Mouse (Mus musculus) macrophage (primary cell): ENCODE data around the gene Fam20b. TPM values are rescaled to one million over a fixed set of nuclear protein-coding genes. Genes with fewer than 3 reads are reported as not detected.

ENCODE experiments used
- H3K27ac ChIP-seq: fragments of 350-480 bp; formaldehyde crosslinking; 2 replicates; pipeline ENCODE4 v1.9.0; 2021
- H3K36me3 ChIP-seq: fragments of 350-480 bp; formaldehyde crosslinking; 2 replicates; pipeline ENCODE4 v1.9.0; 2021; ENCODE audit errors: inconsistent target
- H3K4me3 ChIP-seq: fragments of 350-480 bp; formaldehyde crosslinking; 2 replicates; pipeline ENCODE4 v1.9.0; 2021; ENCODE audit errors: inconsistent target
- H3K79me2 ChIP-seq: fragments of 350-480 bp; formaldehyde crosslinking; 2 replicates; pipeline ENCODE4 v1.9.0; 2021; ENCODE audit errors: inconsistent target
- WGBS: methylation state at CpG from one replicate; pipeline ENCODE4 v1.1.7; 2026; ENCODE audit warnings: inconsistent platforms; ENCODE audit not compliant: missing documents; 5-methylcytosine and 5-hydroxymethylcytosine counted together
- polyA plus RNA-seq: library from polyadenylated mRNA; stranded (reverse); fragments of 250-400 nt; gene quantifications from 3 replicates; pipeline ENCODE4 v1.2.4, GENCODE M21; 2018; ENCODE audit warnings: inconsistent platforms
- total RNA-seq, 78 experiments: library from RNA; depleted of rRNA; stranded (reverse); fragments of 250-400 nt; gene quantifications; 1 replicate in 9 of 78; 2 replicates in 24 of 78; 3 replicates in 43 of 78; 4 replicates in 2 of 78; pipeline ENCODE4 v1.2.4; 2018; ENCODE audit warnings: inconsistent platforms in 56 of 78

The Fam20b gene
- 10 to 100 TPM; 11.8 to 52.5 (median 28.0) TPM for total RNA-seq (2018; cell fraction: chromatin; rRNA removed)
- 10 to 100 TPM; 27.9 to 57.5 (median 39.4) TPM for total RNA-seq (2018; cell fraction: cytosol; rRNA removed)
- 10 to 100 TPM; 23.0 to 75.3 (median 46.4) TPM for total RNA-seq (2018; cell fraction: nucleus; rRNA removed)
- 27.5 to 34.6 TPM (median 32.7 TPM) in 3 replicates for polyA plus RNA-seq

DNA sequence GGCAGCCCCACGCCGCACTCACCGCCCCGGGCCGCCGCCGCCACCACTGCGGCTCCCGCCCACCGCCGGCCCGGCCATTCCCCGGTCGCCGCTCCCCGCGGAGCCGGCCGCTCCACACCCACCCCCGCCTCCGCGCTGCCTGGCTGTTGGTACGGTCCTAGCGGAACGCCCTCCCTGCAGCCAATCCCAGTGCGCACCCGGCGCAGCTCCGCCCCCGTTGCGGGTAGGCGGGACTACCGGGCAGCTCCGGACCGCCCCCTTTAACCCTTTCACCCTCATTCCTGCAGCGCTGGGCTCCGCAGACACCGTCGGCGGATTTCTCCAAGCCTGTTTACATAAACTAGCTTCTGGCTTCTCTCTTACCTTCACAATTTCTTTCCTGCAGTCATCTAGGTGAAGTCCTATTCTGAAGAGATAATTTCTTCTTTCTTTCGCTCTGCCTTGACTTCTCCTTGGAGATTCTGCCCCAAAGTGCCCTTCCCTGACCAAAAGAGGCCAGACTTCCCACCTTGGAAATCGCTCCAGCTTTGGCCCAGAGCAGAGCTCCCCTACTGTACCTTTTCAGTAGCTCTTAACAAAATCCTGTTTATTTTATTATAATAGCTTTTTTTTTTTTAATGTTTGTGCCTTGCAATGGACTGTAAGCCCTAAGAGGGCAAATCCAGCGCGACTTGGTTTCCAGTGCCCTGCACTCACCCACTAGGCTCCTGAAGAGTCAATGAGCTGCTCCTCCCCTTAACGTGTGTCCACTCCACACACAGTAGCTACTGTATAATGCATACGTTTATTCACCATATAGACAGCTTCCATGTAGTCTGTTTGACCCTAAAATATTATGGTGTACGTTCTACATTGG is at the start of gene Fam20b:
Gene Fam20b (minus strand): TSS at position 137 of the 856 bp plus-strand sequence.
- WGBS, result 5% methylated on average over 43 of the region's 47 CpGs
- H3K36me3 ChIP-seq, result no peaks in the 10 kb centered on the region
- peaks cover 39% of the 10 kb centered on the region for H3K79me2 ChIP-seq
- no peak within 1 kb of the TSS for H3K27ac ChIP-seq
- H3K4me3 ChIP-seq, result peak within 1 kb of the TSS; percentile 51

DNA sequence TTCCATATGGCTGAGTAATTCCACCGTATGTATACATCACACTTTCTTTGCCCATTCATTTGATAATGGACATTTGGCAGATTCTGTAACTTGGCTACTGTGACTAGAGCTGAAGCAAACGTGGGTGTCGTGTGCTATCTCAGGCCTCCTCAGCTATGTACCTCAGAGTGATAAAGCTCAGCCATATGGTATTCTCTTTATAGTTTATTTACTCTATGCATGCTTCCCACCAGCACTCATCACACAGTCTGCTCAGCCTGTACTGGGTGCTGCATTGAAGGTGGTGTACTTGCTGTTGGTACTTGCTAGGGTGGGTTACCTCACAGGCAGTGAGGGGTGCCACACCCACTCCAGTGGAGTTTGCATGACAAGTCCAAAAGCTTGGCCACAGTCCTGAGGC is 46.4 kb upstream of the Fam20b start:
- Histone ChIP-seq H3K79me2 (no peaks in the 10 kb centered on the region), H3K4me3 (no peak overlapping the region), H3K27ac (no peak overlapping the region), H3K36me3 (no peaks in the 10 kb centered on the region)
- 90% methylated on average over 3 of the region's 3 CpGs for WGBS

DNA sequence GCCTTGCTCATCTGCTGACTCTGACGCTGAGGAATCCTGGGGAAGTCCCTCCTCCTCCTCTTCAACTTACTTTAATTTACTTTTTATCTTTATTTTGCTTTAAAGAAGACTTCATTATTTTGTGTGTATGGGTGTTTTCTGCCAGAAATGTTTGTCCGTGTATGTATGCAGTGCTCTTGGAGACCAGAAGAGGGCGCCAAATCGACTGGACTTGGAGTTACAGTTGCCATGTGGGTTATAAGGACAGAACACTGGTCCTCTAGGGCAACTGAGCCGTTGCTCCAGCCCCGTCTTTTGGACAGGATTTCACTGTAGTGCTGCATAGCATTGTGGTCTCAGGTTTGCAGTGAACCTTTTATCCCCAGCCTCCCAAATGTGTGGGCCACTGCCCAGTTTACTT is 45.7 kb upstream of the Fam20b start:
- Histone ChIP-seq H3K79me2 (no peaks in the 10 kb centered on the region), H3K27ac (no peak overlapping the region), H3K36me3 (no peaks in the 10 kb centered on the region), H3K4me3 (no peak overlapping the region)
- 82% methylated on average over 6 of the region's 6 CpGs for WGBS

DNA sequence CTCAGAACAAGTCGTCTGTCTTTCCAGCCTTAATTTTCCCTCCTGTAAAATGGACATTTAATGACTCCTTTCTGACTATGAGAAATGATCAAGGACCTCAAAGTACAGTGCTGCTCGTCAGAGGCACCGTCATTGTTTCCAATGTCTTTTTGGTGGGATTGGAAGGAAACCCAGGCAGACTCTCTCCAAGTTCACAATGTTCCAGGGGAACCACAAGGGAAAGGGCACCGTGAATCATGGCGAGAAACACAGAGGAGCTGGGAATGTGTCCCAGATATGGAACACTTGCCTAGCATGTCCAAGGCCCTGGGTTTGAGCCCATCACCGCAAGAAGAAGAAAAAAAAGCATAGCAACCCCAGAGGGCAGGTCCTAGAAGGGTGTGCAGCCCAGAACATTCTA is 44.4 kb upstream of the Fam20b start:
- H3K36me3 ChIP-seq, result no peaks in the 10 kb centered on the region
- 97% methylated on average over 6 of the region's 6 CpGs for WGBS
- H3K79me2 ChIP-seq, result no peaks in the 10 kb centered on the region
- no peak overlapping the region for H3K4me3 ChIP-seq
- H3K27ac ChIP-seq, result no peak overlapping the region

DNA sequence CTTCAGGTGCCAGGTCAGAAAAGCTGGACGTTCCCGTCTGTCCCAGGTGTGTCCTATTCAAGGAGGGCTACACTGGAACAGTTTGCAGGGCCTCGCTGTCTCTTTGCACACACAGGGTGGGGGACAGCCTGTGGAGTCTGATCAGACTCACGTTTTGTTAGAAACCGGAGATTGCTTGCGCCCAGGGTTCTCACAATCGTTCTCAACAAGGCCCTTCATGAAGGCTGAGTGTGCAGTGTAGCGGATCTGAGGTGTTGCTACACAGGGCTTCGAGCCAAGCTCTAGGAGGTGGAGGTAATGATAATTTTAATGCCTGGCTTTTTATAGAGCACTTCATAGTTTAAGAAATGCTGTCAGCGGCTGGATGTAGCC is 42.5 kb upstream of the Fam20b start:
- no peak overlapping the region for H3K4me3 ChIP-seq
- no peaks in the 10 kb centered on the region for H3K79me2 ChIP-seq
- H3K36me3 ChIP-seq, result no peaks in the 10 kb centered on the region
- no peak overlapping the region for H3K27ac ChIP-seq
- 91% methylated on average over 10 of the region's 10 CpGs for WGBS

DNA sequence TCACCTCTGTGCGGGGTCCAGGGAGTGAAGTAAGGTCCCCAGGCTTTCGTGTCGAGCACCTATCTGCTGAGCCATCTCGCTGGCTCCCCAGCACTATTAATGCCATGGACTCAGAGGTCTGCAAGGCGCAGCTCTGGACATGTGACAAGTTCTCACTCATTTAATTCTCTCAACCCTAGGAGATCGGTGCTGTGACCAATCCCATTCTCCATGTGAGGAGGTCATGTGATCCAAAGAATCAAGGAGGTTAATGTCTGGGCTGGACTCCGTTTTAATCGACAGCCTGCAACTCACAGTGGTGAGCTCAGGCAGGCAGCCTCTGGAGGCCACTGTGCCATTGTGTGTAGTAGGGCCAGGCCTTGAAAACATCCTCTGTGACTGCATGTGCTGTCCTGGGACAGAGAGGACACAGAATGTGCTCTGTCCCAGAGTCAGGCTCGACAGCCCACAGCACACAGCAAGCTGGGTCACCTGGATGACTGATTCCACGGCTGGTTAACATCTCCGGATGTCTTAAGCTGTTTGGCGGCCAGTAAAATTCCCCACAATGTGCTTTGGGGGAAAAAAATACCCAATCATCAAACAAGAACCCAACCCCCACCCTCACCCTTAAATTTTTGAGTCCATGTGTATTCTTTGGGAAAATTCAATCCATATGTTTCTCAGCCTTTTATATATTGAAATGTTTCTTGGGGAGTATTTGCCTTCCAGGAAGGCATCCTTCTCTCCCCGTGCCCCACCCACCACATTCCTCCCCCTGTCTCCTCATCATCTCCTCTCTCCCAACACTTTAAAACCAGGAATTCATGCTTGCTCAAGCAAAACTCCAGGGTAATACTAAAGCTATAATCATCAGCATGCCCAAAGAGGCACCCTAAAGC is 41.9 kb upstream of the Fam20b start:
- Histone ChIP-seq H3K4me3 (no peak overlapping the region), H3K27ac (no peak overlapping the region), H3K79me2 (no peaks in the 10 kb centered on the region), H3K36me3 (no peaks in the 10 kb centered on the region)
- 90% methylated on average over 13 of the region's 13 CpGs for WGBS

DNA sequence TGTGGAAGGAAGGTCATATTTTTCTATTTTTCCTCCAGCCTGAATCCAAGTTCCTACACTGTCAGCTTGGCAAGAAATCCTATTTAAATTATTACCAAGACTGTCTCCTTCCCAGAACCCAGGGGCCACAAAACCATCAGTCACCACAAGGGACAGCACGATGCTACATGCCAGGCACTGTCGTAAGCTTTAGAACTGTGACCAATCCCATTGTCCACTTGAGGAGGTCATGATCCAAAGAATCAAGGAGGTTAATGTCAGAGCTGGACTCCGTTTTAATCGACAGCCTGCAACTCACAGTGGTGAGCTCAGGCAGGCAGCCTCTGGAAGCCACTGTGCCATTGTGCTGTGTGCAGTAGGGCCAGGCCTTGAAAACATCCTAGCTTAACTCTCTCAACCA is 39.4 kb upstream of the Fam20b start:
- Histone ChIP-seq H3K36me3 (no peaks in the 10 kb centered on the region), H3K79me2 (no peaks in the 10 kb centered on the region), H3K27ac (no peak overlapping the region), H3K4me3 (no peak overlapping the region)
- 97% methylated on average over 4 of the region's 4 CpGs for WGBS

DNA sequence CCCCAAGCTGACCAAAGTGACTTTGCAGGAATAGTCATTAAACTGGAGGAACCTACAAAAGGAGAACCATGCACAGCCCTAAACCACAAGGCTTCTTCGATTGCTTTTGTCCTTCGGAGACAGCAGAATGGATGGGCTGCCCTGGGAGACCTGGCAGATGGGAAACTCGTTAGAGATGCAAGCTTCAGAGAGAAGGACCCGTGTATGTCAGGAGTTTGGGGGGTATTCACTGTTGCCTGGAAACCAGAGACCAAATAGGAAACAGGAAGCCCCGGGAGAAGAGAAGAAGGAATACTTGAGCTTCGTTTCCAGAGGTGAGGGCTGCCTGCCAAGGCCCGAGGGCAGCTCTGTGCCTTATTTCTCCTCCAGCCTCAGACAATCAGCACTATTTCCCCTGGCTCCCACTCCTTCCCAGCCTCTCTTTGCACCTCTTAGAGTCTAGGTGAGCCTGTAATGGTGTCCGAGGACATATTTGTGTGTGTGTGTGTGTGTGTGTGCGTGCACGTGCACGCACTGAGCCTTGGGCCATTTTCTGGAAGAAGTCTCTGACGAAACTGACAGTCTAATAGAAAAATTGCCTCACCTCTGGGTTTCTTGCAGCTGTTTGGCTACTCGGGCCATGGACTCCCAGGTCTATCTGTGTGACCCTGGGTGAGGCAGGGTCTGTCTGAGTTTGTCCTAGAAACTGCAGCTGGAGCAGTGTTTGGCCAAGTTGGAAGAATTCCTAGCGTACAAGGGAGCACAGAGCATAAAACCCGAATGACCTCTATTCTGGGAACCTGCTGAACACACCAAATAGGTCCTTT is 35.9 kb upstream of the Fam20b start:
- Histone ChIP-seq H3K79me2 (no peaks in the 10 kb centered on the region), H3K36me3 (no peaks in the 10 kb centered on the region), H3K4me3 (no peak overlapping the region), H3K27ac (no peak overlapping the region)
- WGBS, result 44% methylated on average over 15 of the region's 15 CpGs

DNA sequence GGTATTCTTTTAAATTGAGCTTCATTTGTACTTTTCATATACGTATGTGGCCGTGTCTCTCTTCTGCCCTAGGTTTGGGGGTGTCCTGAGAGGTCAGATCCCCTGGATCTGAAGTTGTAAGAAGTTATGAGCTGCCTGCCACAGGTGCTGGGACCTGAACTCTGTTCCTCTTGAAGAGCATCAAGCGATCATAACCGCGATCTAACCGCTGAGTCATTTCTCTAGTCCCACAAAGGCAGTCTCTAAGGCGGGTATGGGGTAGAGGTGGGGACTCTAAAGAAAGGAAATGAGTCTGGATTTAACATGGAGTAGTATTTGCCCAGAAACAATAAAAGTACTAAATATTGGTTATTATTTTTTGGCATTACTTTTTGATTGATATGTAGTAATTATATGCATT is 34.1 kb upstream of the Fam20b start:
- no peaks in the 10 kb centered on the region for H3K36me3 ChIP-seq
- no peaks in the 10 kb centered on the region for H3K79me2 ChIP-seq
- WGBS, result 78% methylated on average over 6 of the region's 7 CpGs
- no peak overlapping the region for H3K4me3 ChIP-seq
- no peak overlapping the region for H3K27ac ChIP-seq

DNA sequence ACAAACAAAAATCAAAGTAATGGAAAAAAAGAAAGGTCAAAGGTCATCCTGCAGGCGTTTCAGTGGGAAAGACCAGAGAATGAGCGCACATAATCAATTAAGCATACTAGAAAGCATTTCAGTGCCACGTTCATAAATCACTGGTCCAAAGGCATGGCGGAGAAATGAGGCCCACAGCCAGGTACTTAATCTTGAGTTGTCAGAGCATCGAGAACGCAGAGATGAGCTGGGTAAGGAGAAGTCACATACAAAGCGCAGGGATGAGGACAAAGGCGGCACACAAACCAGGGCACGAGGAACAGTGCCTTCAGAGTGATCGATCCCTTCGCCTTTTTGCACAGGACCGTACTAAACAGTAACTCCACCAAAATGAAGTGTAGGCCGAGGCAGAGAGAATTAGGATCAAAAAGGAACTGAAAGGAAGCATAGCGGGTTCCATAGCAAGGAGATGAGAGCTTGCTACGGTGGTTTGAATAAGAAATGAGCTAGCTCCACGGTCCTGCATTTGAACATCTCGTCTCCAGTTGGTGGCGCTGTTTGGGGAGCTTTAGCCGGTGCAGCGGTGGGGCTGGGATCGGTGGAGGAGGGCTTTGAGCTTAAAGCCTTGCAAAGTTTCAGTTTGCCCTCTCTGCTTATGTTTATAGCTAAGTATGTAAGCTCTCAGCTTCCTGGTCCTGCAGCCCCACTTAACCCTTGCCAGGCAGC is 33.3 kb upstream of the Fam20b start:
- no peaks in the 10 kb centered on the region for H3K79me2 ChIP-seq
- 22% methylated on average over 21 of the region's 21 CpGs for WGBS
- no peaks in the 10 kb centered on the region for H3K36me3 ChIP-seq
- H3K27ac ChIP-seq, result no peak overlapping the region
- no peak overlapping the region for H3K4me3 ChIP-seq

DNA sequence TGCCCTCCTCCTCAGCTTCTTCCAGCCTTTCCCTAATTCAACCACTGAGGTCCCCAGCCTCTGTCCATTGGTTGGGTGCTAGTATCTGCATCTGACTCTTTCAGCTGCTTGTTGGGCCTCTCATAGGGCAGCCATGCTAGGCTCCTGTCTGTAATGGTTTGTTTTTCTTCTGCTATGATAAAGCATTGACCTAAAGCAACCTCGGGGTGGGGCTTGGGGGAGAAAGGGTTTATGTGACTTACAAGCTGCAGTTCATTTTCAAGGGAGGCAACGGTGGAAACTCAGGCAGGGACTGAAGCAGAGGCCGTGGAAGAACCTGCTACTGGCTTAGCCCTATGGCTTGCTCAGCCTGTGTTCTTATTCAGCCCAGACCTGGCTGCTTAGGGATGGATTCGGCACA is 31.4 kb upstream of the Fam20b start:
- WGBS, result 93% methylated on average over 4 of the region's 4 CpGs
- no peak overlapping the region for H3K27ac ChIP-seq

DNA sequence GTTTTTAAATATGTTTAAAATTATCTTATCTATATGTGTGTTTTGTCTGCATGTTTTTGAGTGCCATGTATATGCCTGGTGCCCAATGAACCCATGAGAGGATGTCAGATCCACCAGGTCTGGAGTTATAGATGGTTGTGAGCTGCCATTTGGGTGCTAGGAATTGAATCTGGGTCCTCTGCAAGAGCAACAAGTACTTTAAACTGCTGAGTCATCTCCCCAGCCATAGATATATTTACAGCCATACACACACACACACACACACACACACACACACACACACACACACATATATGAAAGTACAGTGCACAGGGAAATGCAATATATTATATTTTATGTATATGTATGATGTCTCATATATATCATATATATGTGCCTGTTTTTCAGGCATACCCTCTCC is 30.2 kb upstream of the Fam20b start:
- no peak overlapping the region for H3K27ac ChIP-seq
- H3K79me2 ChIP-seq, result no peaks in the 10 kb centered on the region
- H3K36me3 ChIP-seq, result no peaks in the 10 kb centered on the region
- no peak overlapping the region for H3K4me3 ChIP-seq

More for the DNA sequence above, 31.4 kb upstream of the Fam20b start:
- no peaks in the 10 kb centered on the region for H3K36me3 ChIP-seq
- no peak overlapping the region for H3K4me3 ChIP-seq
- H3K79me2 ChIP-seq, result no peaks in the 10 kb centered on the region

DNA sequence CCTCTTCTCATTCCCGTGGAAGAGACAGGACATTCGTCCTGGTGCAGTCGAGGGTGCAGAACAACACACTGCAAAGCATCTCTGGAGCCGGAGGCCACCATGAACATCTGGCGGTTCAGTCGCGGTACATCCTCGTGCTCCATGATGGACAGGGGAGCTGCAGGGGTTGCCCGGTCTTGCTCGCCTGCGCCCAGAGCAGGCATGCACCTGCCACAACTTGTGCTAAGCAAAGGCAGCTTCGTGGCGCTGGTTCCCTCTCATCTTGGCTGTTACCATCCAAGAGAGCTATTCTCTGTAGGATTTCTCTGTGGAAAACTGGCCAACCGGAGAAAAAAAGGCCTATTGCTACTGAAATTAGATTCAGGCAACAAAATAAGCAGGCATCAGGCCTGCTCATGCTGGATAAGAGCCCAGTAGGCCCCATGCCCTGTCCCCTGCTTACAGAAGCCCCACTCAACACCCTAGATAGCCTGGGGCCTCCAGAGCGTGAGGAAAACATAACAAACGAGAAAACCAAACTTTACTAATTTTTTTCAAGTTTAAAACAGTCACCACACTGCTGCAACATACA is 29.6 kb upstream of the Fam20b start:
- H3K27ac ChIP-seq, result no peak overlapping the region
- WGBS, result 93% methylated on average over 16 of the region's 16 CpGs

More for the DNA sequence above, 29.6 kb upstream of the Fam20b start:
- Histone ChIP-seq H3K4me3 (no peak overlapping the region), H3K79me2 (no peaks in the 10 kb centered on the region), H3K36me3 (no peaks in the 10 kb centered on the region)
